Mouse (Mus musculus) neural tube, embryonic 14.5 days (tissue): ENCODE measurements around the gene Gm20521. TPM values are rescaled to one million over a fixed set of nuclear protein-coding genes. Genes with fewer than 3 reads are reported as not detected.

Experiments used
- ATAC-seq: fragments of 200-750 bp; cut with Nextera tagmentation; 2 replicates; pipeline ENCODE4 v1.8.0; 2017; ENCODE audit warnings: low read depth, mild to moderate bottlenecking, moderate TSS enrichment, moderate library complexity
- H3K27ac ChIP-seq: fragments of 300-500 bp; sonication (generic); 2 replicates; pipeline ENCODE4 v1.5.1; 2014; ENCODE audit warnings: low read depth, mild to moderate bottlenecking, control low read depth, low read length, moderate library complexity, mixed read lengths
- H3K27me3 ChIP-seq: fragments of 300-500 bp; sonication (generic); 2 replicates; pipeline ENCODE4 v1.6.1; 2014; ENCODE audit warnings: low read length; ENCODE audit not compliant: control insufficient read depth, insufficient read depth
- H3K36me3 ChIP-seq: fragments of 300-500 bp; sonication (generic); 2 replicates; pipeline ENCODE4 v1.6.1; 2014; ENCODE audit warnings: low read length, mixed read lengths; ENCODE audit not compliant: control insufficient read depth, insufficient read depth
- H3K4me1 ChIP-seq: fragments of 300-500 bp; sonication (generic); 2 replicates; pipeline ENCODE4 v1.6.1; 2014; ENCODE audit warnings: low read length; ENCODE audit not compliant: control insufficient read depth, insufficient read depth
- H3K4me2 ChIP-seq: fragments of 300-500 bp; sonication (generic); 2 replicates; pipeline ENCODE4 v1.6.1; 2014; ENCODE audit warnings: mild to moderate bottlenecking, low read depth, low read length, control low read depth
- H3K4me3 ChIP-seq: fragments of 300-500 bp; sonication (generic); 2 replicates; pipeline ENCODE4 v1.5.1; 2014; ENCODE audit warnings: low read depth, low read length, control low read depth, mixed read lengths
- H3K9ac ChIP-seq: fragments of 300-500 bp; sonication (generic); replicated peaks from 2 replicates; pipeline ENCODE4 v1.6.1; 2014; ENCODE audit warnings: low read depth, mild to moderate bottlenecking, control low read depth, low read length, mixed read lengths
- H3K9me3 ChIP-seq: fragments of 300-500 bp; sonication (generic); 2 replicates; pipeline ENCODE4 v1.6.1; 2016; ENCODE audit warnings: low read length; ENCODE audit not compliant: control insufficient read depth
- WGBS: fragments of 180-500 bp; shearing (Covaris S2); extraction: QIAGEN DNeasy Blood & Tissue Kit; methylation state at CpG from one replicate; pipeline ENCODE4 v1.1.7; 2014; 5-methylcytosine and 5-hydroxymethylcytosine counted together
- polyA plus RNA-seq: library from polyadenylated mRNA; unstranded; fragments of >200 nt; fragmentation: Nextera tagmentation; extraction: Ambion mirVana; gene quantifications from 2 replicates; pipeline ENCODE4 v1.2.1, GENCODE M21; 2014

Gene Gm20521
- polyA plus RNA-seq, 1 experiment from 2014 or later: not detected

- Histone ChIP-seq H3K27ac (no peak overlapping the region), H3K4me1 (peaks cover 18% of the 10 kb centered on the region; the same call in 1 of the 2 replicates), H3K4me3 (no peak overlapping the region), H3K9me3 (no peaks in the 10 kb centered on the region), H3K27me3 (no peaks in the 10 kb centered on the region), H3K4me2 (no peak overlapping the region), H3K36me3 (peaks cover 51% of the 10 kb centered on the region), H3K9ac (no peak overlapping the region)
- no peak for ATAC-seq
- 83% methylated on average over 7 of the region's 7 CpGs for WGBS
Measured at GRCm38 (mm10) chr14:54908682-54909081, 25.4 kb downstream of the Gm20521 start.

- H3K4me1 ChIP-seq: peaks cover 20% of the 10 kb centered on the region; the same call in 1 of the 2 replicates
- H3K36me3 ChIP-seq: peaks cover 35% of the 10 kb centered on the region
- no peaks in the 10 kb centered on the region for H3K27me3 ChIP-seq
- peak overlapping the region; percentile 97 for H3K9ac ChIP-seq
- peak overlapping the region; percentile 96 for H3K4me2 ChIP-seq
- peak overlapping the region; percentile 88 for H3K4me3 ChIP-seq
- H3K27ac ChIP-seq: peak overlapping the region; percentile 93
- H3K9me3 ChIP-seq: no peaks in the 10 kb centered on the region
- ATAC-seq: peak; percentile 70
- WGBS: 2% methylated on average over 62 of the region's 69 CpGs
Measured at GRCm38 (mm10) chr14:54912109-54912850, 29.0 kb downstream of the Gm20521 start.

GRCm38 (mm10) chr14:54912886-54913285 is 29.6 kb downstream of the Gm20521 start, which contains the start of gene Slc22a17:
Gene Slc22a17, minus strand, starts transcription at chr14:54913132.
- Histone ChIP-seq H3K4me3 (peak within 1 kb of the TSS; percentile 88), H3K27ac (peak within 1 kb of the TSS; percentile 93), H3K27me3 (no peaks in the 10 kb centered on the region), H3K9me3 (no peaks in the 10 kb centered on the region), H3K36me3 (peaks cover 29% of the 10 kb centered on the region), H3K9ac (peak within 1 kb of the TSS; percentile 97), H3K4me2 (peak within 1 kb of the TSS; percentile 96), H3K4me1 (peaks cover 20% of the 10 kb centered on the region; the same call in 1 of the 2 replicates)
- WGBS: under 1% methylated on average over 24 of the region's 28 CpGs
- peak; percentile 98 for ATAC-seq

GRCm38 (mm10) chr14:54913343-54913742 is 30.1 kb downstream of the Gm20521 start:
- peaks cover 20% of the 10 kb centered on the region; the same call in 1 of the 2 replicates for H3K4me1 ChIP-seq
- peak overlapping the region; percentile 96 for H3K4me2 ChIP-seq
- H3K27ac ChIP-seq: peak overlapping the region; percentile 93
- peak overlapping the region; percentile 88 for H3K4me3 ChIP-seq
- peaks cover 24% of the 10 kb centered on the region for H3K36me3 ChIP-seq
- no peak for ATAC-seq
- 16% methylated on average over 10 of the region's 10 CpGs for WGBS
- H3K9me3 ChIP-seq: no peaks in the 10 kb centered on the region
- peak overlapping the region; percentile 97 for H3K9ac ChIP-seq
- no peaks in the 10 kb centered on the region for H3K27me3 ChIP-seq

GRCm38 (mm10) chr14:54920076-54920685 is 36.9 kb downstream of the Gm20521 start:
- no peak for ATAC-seq
- Histone ChIP-seq H3K27ac (no peak overlapping the region), H3K27me3 (no peaks in the 10 kb centered on the region), H3K4me2 (no peak overlapping the region), H3K4me3 (no peak overlapping the region), H3K9me3 (no peaks in the 10 kb centered on the region; the same call in 1 of the 2 replicates), H3K4me1 (peaks cover 1% of the 10 kb centered on the region; the same call in 1 of the 2 replicates), H3K9ac (no peak overlapping the region), H3K36me3 (peaks cover 6% of the 10 kb centered on the region; the same call in 1 of the 2 replicates)
- WGBS: 92% methylated on average over 16 of the region's 16 CpGs

- peak overlapping the region; percentile 72; the same call in 1 of the 2 replicates for H3K9ac ChIP-seq
- H3K4me3 ChIP-seq: peak overlapping the region; percentile 44
- H3K27me3 ChIP-seq: no peaks in the 10 kb centered on the region
- H3K9me3 ChIP-seq: no peaks in the 10 kb centered on the region; the same call in 1 of the 2 replicates
- peak; percentile 45; the same call in 1 of the 2 replicates for ATAC-seq
- H3K27ac ChIP-seq: peak overlapping the region; percentile 52
- WGBS: 6% methylated on average over 7 of the region's 7 CpGs
- peaks cover 8% of the 10 kb centered on the region; the same call in 1 of the 2 replicates for H3K4me1 ChIP-seq
- H3K36me3 ChIP-seq: no peaks in the 10 kb centered on the region
- peak overlapping the region; percentile 98 for H3K4me2 ChIP-seq
Measured at GRCm38 (mm10) chr14:54924641-54925348, 41.6 kb downstream of the Gm20521 start.

- 2% methylated on average over 57 of the region's 57 CpGs for WGBS
- peak; percentile 58 for ATAC-seq
- no peaks in the 10 kb centered on the region for H3K27me3 ChIP-seq
Measured at GRCm38 (mm10) chr14:54925349-54926342, 42.4 kb downstream of the Gm20521 start, which contains the start of gene Efs. Gene Efs, minus strand, starts transcription at chr14:54926126.

More at GRCm38 (mm10) chr14:54925349-54926342, 42.4 kb downstream of the Gm20521 start, which contains the start of gene Efs:
- H3K36me3 ChIP-seq: no peaks in the 10 kb centered on the region
- H3K27ac ChIP-seq: peak within 1 kb of the TSS; percentile 52
- peak within 1 kb of the TSS; percentile 98 for H3K4me2 ChIP-seq
- H3K4me3 ChIP-seq: peak within 1 kb of the TSS; percentile 44
- H3K9me3 ChIP-seq: no peaks in the 10 kb centered on the region; the same call in 1 of the 2 replicates
- peak within 1 kb of the TSS; percentile 72 for H3K9ac ChIP-seq
- peaks cover 8% of the 10 kb centered on the region; the same call in 1 of the 2 replicates for H3K4me1 ChIP-seq
